Mouse (Mus musculus) cerebral cortex, adult 2 months (tissue): ENCODE measurements around the gene Hmgcs2.

Source experiments
- WGBS: fragments of 180-500 bp; shearing (Covaris S2); methylation state at CpG from one replicate; pipeline ENCODE4 v1.1.7; 2018; 5-methylcytosine and 5-hydroxymethylcytosine counted together

The Hmgcs2 gene

GRCm38 (mm10) chr3:98280933-98281678 lies 871 bp downstream of the Hmgcs2 start:
- WGBS: 37% methylated on average over 12 of the region's 12 CpGs

GRCm38 (mm10) chr3:98282422-98282821 lies 2.2 kb downstream of the Hmgcs2 start:
- WGBS: 94% methylated on average over 8 of the region's 8 CpGs

DNA sequence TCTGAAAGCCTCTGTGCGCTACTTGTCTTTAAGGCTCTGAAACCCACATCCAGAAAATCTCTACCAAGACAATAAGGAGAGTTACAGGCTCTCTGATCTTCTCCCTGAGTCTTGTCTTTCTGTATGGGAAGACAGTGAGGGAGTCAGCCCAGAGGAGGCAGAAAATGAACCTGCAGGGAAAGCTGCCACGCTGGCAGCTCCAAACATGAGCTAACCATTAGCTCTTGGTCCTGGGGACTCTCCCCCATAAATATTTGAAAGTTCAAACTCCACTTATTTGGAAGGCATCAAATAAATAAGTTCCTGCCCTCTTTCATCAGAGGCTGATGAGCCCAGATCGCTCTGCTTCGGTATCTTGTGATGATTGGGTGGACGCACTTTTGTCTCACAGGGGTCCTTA lies 3.0 kb downstream of the Hmgcs2 start:
- 97% methylated on average over 5 of the region's 5 CpGs for WGBS

DNA sequence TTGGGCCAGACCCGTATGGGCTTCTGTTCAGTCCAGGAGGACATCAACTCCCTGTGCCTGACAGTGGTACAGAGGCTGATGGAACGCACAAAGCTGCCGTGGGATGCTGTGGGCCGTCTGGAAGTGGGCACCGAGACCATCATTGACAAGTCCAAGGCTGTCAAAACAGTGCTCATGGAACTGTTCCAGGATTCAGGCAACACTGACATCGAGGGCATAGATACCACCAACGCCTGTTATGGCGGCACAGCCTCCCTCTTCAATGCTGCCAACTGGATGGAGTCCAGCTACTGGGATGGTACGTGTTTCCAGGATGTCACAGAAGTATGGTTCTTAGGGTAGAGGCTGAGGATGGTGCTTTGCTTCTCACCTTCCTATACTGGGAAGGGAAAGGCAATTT lies 10.8 kb downstream of the Hmgcs2 start:
- 76% methylated on average over 9 of the region's 9 CpGs for WGBS

GRCm38 (mm10) chr3:98295965-98296364 lies 15.7 kb downstream of the Hmgcs2 start:
- WGBS: 72% methylated on average over 10 of the region's 10 CpGs

- WGBS: 83% methylated on average over 1 of the region's 1 CpGs
These were observed 19.3 kb downstream of the Hmgcs2 start for GRCm38 (mm10) chr3:98299391-98300100.

- over 99% methylated on average over 4 of the region's 4 CpGs for WGBS
These were observed 20.0 kb downstream of the Hmgcs2 start for GRCm38 (mm10) chr3:98300266-98300665.

DNA sequence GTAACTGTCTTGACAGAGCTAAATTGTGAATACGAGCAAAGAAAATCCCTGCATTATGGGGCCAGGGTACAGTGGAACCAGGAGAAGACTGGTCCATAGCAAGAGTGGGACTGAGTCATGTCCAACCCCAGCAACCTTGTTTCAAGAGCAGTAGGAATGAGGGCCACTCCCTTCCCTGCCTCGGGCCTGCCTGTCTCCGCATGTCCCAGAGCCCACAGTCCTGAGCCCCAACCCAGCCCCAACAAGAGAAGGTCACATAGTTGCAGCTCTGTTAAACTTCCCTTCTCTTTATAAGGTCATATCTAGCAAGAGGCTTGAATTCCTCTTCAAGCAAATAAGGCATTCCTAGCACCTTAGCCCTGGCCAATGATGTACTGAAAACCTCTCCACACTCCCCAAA lies 21.5 kb downstream of the Hmgcs2 start:
- 92% methylated on average over 3 of the region's 3 CpGs for WGBS

DNA sequence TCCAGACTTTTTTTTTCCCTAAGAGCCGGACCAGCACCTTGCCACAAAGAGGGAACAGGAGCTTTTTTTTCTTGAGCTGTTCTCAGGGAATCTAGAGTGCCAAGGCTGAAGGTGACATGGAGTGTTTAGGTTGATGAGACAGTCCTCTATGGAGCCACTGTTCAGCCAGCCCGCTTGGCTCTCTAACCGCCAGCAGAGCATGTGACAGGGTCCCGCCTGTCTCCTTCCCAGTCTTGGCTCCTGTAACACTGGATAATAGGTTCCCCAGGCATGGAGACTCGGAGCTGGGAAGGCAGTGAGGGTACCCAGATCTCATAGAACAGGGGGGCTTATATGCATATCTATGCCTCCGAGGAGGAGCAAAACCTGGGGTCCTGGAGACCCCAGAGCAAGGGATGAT lies 28.4 kb downstream of the Hmgcs2 start:
- WGBS: 63% methylated on average over 6 of the region's 6 CpGs

DNA sequence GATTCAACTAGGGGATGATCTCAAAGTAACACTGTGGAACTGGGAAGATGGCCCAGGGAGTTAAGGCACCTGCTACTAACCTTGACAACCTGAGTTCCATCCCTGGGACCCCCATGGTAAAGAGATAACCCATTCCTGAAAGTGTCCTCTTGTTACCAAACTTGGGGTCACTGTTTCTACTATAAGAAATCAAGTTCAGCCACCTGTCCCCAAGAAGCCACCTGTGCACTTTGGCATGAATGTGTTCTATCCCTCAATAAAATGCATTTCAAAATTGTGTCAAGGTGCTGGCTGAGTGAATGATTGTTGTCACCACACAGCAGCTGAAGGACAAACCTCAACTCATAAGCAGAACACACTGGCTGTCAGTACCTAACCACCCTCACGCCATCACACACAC lies 30.2 kb downstream of the Hmgcs2 start:
- 100% methylated on average over 1 of the region's 1 CpGs for WGBS

DNA sequence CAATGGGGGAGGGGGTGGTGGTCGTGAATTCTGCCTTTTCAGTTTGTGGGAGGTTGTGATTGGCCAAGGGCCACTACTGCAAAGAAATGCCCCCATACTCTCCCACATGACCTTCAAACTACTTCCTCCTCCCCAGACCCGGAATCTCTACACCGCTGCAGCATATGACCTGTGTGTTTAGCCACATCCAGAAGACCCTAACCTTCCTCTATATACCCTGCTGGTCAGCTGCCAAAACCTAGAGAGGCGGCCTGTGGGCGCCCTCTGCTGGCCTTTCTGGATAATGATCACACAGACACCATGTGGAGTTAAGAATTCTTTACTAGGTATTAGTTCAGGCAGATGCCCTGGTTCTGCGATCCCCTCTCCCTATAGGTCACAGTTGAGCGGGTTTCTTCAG lies 32.6 kb downstream of the Hmgcs2 start:
- WGBS: 25% methylated on average over 7 of the region's 7 CpGs

DNA sequence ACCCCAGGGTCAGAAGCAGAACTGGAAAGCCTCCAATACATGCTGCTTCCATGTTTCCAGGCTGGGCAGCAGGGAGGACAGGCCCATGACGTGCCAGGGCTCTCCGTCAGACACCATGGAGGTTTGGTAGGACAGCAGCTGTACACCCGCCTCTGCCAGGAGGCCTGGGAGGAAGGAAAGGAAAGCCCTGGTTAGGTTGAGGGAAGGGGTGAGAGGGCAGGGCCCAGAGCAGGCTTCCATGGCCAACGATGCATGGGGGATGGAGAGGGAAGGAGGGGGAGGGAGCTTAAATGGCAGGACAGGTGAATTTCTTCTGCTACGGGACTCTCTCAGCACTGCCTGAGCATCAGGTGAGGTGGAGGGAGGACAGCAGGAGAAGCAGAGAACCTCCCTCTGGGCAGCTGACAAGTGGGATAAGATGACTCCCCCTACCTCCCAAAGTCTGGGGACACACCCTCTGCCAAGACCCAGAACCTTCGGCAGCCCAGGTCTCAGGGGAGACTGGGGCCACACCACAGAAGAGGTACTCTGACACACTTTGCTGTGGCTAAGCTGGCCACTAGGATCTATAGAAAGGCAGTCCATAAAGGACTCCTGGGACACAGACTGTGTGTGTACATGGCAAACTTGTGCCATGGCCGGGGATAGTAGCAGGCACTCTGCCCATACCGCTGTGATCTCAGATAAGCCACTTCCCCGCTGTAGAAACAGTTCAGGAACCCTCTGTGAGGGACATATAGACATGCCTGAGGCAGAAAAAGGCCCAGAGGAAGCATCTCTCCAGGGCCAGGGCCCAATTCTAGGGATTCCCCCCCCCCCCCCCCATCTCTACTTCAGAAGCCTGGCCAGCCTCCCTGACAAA lies 33.3 kb downstream of the Hmgcs2 start:
- 66% methylated on average over 9 of the region's 9 CpGs for WGBS

- WGBS: 80% methylated on average over 2 of the region's 2 CpGs
These were observed 34.9 kb downstream of the Hmgcs2 start for GRCm38 (mm10) chr3:98315181-98315580.

- 32% methylated on average over 3 of the region's 3 CpGs for WGBS
These were observed 36.9 kb downstream of the Hmgcs2 start for GRCm38 (mm10) chr3:98317143-98317542.

GRCm38 (mm10) chr3:98319190-98319589 lies 39.0 kb downstream of the Hmgcs2 start:
- 63% methylated on average over 2 of the region's 2 CpGs for WGBS

DNA sequence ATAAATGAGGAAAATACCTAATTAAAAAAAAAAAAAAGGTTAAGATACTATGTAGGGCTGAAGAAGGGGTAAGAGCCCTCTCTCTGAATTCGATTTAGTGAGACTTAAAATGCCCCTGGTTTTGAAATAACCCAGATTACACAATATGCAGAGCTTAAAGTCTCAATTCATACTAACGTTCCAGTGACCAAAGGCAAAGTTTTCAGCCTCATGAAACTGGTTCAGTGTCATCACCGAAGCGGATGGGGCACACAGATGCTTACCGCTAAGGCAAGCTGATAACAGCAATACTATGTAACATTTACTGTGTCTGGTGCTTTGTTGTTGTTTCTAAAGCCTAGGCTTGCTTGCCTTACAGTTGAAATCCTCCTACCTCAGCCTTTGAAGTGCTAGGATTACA lies 42.0 kb downstream of the Hmgcs2 start:
- WGBS: 96% methylated on average over 5 of the region's 5 CpGs

- 69% methylated on average over 9 of the region's 9 CpGs for WGBS
These were observed 44.0 kb downstream of the Hmgcs2 start for GRCm38 (mm10) chr3:98324235-98324634.

GRCm38 (mm10) chr3:98334010-98334409 lies 53.8 kb downstream of the Hmgcs2 start:
- WGBS: 89% methylated on average over 2 of the region's 2 CpGs

GRCm38 (mm10) chr3:98335886-98336285 lies 55.7 kb downstream of the Hmgcs2 start:
- WGBS: 81% methylated on average over 7 of the region's 7 CpGs

DNA sequence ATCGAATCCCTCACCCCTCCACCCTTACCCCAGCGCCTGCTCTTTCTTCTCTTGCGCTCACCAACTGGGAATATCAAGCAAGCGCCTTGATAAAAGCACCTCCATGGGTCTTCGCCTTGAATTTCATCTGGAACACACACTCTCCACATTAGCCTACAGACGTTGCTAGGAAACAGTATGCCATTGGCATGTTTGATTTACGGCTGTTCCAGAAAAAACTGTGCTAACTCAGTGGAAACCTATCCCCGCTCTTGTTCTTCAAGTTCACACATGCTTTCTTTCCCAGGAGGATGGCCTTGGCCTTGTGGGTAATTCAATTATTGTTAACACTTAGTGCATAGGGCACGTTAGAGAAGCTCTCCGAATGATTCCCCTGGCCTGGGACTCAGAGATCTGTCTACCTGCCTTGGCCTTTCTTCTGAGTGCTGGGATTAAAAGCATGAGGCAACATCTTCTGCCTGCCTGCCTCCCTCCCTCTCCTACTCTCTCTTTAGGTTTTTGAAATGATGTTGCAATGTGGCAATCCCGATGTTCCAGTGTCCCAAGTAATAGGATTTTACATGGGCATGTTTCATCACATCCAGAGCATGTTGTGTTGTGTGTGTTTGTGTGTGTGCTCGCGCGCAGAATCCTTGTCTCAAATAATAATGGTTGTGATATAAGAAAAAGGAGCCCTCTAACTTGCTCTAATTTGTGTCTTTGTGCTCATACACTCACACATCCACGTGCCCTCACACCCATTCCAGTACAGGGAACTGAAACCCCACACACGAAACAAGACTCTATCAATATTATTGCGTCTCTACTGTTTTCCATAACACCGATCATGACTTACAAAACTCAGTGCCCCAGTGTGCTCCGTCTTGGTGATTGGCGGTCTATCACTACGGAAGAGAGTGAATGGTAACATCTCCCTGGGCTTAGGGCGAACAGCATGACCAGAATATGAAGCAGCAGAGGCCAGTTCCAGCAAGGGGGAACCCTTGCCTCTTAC lies 56.7 kb downstream of the Hmgcs2 start:
- WGBS: 74% methylated on average over 22 of the region's 22 CpGs

GRCm38 (mm10) chr3:98338584-98339041 lies 58.4 kb downstream of the Hmgcs2 start:
- 33% methylated on average over 15 of the region's 15 CpGs for WGBS
